Mouse (Mus musculus) embryo, embryonic 9.5 days (tissue): Measurements from ENCODE around the gene St6galnac3.
"Not testable (repeated sequence)": the region's sequence is repeated elsewhere in the genome, so short reads cannot be mapped to it uniquely, and the experiment has no call there.

Source experiments
- DNase-seq: peaks from one replicate; pipeline ENCODE4 v3.0.0-alpha.2; 2017; ENCODE audit errors: extremely low spot score

St6galnac3 gene

GRCm38 (mm10) chr3:153414132-153414531, 310.8 kb downstream of the St6galnac3 start:
- no peak for DNase-seq

GRCm38 (mm10) chr3:153409286-153409685, 315.7 kb downstream of the St6galnac3 start:
- DNase-seq = no peak

- DNase-seq = no peak
These were observed 316.6 kb downstream of the St6galnac3 start for GRCm38 (mm10) chr3:153408361-153408760.

GRCm38 (mm10) chr3:153407698-153408097, 317.3 kb downstream of the St6galnac3 start:
- no peak for DNase-seq

GRCm38 (mm10) chr3:153406858-153407257, 318.1 kb downstream of the St6galnac3 start:
- DNase-seq = no peak

GRCm38 (mm10) chr3:153406220-153406619, 318.8 kb downstream of the St6galnac3 start:
- DNase-seq = no peak

- no peak for DNase-seq
These were observed 319.3 kb downstream of the St6galnac3 start for GRCm38 (mm10) chr3:153405643-153406042.

- no peak for DNase-seq
These were observed 324.7 kb downstream of the St6galnac3 start for GRCm38 (mm10) chr3:153400259-153400658.

GRCm38 (mm10) chr3:153399574-153399973, 325.4 kb downstream of the St6galnac3 start:
- DNase-seq = no peak

GRCm38 (mm10) chr3:153397726-153398125, 327.2 kb downstream of the St6galnac3 start:
- no peak for DNase-seq

- no peak for DNase-seq
These were observed 328.5 kb downstream of the St6galnac3 start for GRCm38 (mm10) chr3:153396375-153397068.

- DNase-seq = no peak
These were observed 329.6 kb downstream of the St6galnac3 start for GRCm38 (mm10) chr3:153395351-153395750.

GRCm38 (mm10) chr3:153394751-153395150, 330.2 kb downstream of the St6galnac3 start:
- DNase-seq = no peak

- DNase-seq = no peak
These were observed 330.8 kb downstream of the St6galnac3 start for GRCm38 (mm10) chr3:153394224-153394623.

GRCm38 (mm10) chr3:153391451-153391850, 333.5 kb downstream of the St6galnac3 start:
- not testable (repeated sequence) for DNase-seq

- not testable (repeated sequence) for DNase-seq
These were observed 340.3 kb downstream of the St6galnac3 start for GRCm38 (mm10) chr3:153384651-153385050.

GRCm38 (mm10) chr3:153383656-153384055, 341.3 kb downstream of the St6galnac3 start:
- no peak for DNase-seq

- DNase-seq = no peak
These were observed 359.8 kb downstream of the St6galnac3 start for GRCm38 (mm10) chr3:153365057-153365755.

GRCm38 (mm10) chr3:153364366-153364765, 360.6 kb downstream of the St6galnac3 start:
- no peak for DNase-seq

- no peak for DNase-seq
These were observed 365.0 kb downstream of the St6galnac3 start for GRCm38 (mm10) chr3:153359966-153360365.

GRCm38 (mm10) chr3:153356071-153356470, 368.9 kb downstream of the St6galnac3 start:
- DNase-seq = no peak

GRCm38 (mm10) chr3:153354988-153355297, 370.0 kb downstream of the St6galnac3 start:
- no peak for DNase-seq
